15 mouse cellular contexts compared by ENCODE assay signal in the genomic region with DNA sequence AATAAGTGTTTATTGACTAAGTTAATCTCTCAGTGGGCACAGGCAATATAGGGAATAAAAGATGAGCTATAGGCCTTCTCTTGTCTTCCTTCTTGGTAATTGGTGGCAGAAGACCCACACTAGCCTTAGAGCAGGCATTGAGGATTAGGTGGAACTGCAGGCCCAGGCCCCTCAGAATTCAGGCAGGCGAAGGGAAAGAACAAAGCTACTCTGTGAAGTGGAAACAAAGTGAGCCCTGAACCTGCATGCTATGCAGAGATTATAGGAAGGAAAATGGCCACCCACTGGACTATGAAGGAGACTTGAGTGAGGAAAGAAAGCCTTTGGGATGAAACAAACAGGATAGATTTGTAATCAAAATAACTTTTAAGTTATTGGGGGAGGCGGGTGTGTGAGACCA.
"Had no signal": no experiment of that assay in that cellular context is flagged by ENCODE, and none has a peak within 500 bp of the region (broad histone marks: within the 10 kb centered on the region; RNA-seq: fewer than 3 reads in every experiment).

No protein-coding gene starts in this region.

- H3K9ac ChIP-seq: limb, embryonic 13.5 days; liver, embryonic 12.5 days; liver, embryonic 15.5 days had no signal

- ATAC-seq: liver, embryonic 12.5 days had no signal

- H3K4me2 ChIP-seq: limb, embryonic 13.5 days; liver, embryonic 12.5 days; liver, embryonic 15.5 days had no signal

- H3K27ac ChIP-seq: kidney, postnatal 0 days; layer of hippocampus, adult 2 months; limb, embryonic 10.5 days; limb, embryonic 13.5 days; liver, embryonic 12.5 days; liver, embryonic 15.5 days had no signal

- H3K9me3 ChIP-seq: limb, embryonic 10.5 days; limb, embryonic 13.5 days; liver, embryonic 12.5 days; liver, embryonic 15.5 days had no signal

- H3K36me3 ChIP-seq: limb, embryonic 10.5 days; limb, embryonic 13.5 days; liver, embryonic 12.5 days; liver, embryonic 15.5 days had no signal

- H3K4me1 ChIP-seq: limb, embryonic 10.5 days; limb, embryonic 13.5 days had no signal

- H3K27me3 ChIP-seq: limb, embryonic 13.5 days; liver, embryonic 12.5 days; liver, embryonic 15.5 days had no signal

- DNase-seq: kidney, adult 2 months; kidney, postnatal 25 days; layer of hippocampus, adult 9-11 months; liver; lung, adult 18-20 months; lung, postnatal 14 days; lung, postnatal 4 days; thymus, adult 18-20 months; thymus, postnatal 36 days had no signal

- H3K4me3 ChIP-seq: layer of hippocampus, adult 2 months; limb, embryonic 10.5 days; limb, embryonic 13.5 days; liver, embryonic 12.5 days; liver, embryonic 15.5 days had no signal
